Mouse (Mus musculus): ENCODE results near the gene Diras2.

DNA sequence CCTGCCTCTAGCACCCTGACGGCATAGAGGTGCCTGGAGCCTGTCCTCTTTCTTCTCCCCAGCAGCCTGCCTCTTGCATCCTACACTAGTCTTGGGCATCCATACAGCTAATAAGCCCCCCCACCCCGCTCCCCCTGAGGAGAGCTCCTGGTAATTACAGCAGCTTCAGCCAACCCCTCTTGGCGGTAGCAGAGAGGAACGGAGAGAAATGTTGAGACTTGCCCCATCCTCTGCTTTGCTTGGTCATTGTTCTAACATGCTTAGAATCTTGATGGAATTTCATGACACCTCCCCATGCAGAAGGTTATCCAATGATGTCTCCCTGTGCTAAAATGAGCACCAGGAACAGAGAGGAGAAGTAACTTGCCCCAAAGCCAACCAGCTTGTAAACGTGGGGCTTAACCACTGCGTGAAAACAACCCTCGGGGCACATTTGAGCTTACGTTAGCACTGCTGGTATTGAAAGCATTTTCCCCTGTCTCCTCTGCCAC lies 11.0 kb upstream of the Diras2 start:
- TF ChIP-seq CTCF (IDR thresholded peaks at IDR 0.05; ENCODE audit: insufficient read depth, low read depth, low read length) (no peak), POLR2A (IDR thresholded peaks at IDR 0.05; ENCODE audit: insufficient read depth, low read depth, low read length) (no peak)
